Mouse (Mus musculus) CD4-positive, CD25-positive, alpha-beta regulatory T cell, adult 4 months (primary cell): ENCODE measurements around the gene Dtnbp1. TPM values are rescaled to one million over a fixed set of nuclear protein-coding genes. Genes with fewer than 3 reads are reported as not detected.

Experiments
- ATAC-seq: one replicate; pipeline ENCODE4 v1.8.0; 2017
- polyA plus RNA-seq, 2 experiments: library from polyadenylated mRNA; unstranded; fragments of 100-300 nt; shearing (Covaris generic); gene quantifications; one replicate each; pipeline ENCODE4 v1.2.1; 2017

Gene Dtnbp1
- polyA plus RNA-seq, 2 experiments from 2014 or later: 5.3 to 8.9 TPM

DNA sequence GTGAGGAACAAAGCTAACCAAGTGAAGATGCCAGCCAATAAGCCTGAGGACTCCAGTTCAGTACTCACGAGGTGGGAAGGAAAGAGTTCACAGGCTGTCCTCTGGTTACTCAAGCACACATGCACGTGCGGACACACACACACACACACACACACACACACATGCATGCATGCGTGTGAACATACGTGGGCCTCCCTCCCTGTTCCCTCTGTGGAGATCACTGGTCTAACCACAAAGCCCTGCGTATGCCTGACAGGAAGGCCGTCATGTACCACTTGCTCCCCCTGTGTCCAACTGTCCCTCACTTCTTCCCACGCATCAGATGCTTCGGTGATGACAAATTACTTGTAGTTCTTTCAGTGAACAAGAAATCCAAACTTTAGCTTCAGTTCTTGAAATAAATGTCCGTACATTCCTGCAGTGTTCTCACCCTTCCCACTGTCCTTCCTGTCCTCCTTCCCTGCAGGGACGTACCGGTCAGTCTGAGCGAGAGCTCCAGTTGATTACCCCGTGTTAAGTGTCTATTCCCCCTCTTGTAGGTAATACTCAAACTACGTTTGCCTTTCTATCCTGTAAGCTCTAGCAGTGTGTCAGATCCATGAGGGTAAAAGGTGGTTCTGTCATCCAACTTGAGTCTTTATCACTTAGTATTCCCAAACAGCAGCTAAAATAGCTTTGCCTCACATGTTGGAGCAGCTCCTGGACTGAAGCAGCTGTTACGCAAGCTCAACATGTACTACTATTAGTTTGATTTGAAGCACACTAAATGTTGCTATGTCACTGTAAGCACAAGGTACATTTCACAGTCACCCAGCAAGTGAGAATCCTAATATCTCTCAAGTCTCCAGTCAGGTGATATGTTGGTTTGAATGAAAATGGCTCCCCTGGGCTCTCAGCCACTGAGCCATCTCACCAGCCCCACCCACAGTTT, 53.4 kb downstream of the Dtnbp1 start:
- no peak for ATAC-seq

DNA sequence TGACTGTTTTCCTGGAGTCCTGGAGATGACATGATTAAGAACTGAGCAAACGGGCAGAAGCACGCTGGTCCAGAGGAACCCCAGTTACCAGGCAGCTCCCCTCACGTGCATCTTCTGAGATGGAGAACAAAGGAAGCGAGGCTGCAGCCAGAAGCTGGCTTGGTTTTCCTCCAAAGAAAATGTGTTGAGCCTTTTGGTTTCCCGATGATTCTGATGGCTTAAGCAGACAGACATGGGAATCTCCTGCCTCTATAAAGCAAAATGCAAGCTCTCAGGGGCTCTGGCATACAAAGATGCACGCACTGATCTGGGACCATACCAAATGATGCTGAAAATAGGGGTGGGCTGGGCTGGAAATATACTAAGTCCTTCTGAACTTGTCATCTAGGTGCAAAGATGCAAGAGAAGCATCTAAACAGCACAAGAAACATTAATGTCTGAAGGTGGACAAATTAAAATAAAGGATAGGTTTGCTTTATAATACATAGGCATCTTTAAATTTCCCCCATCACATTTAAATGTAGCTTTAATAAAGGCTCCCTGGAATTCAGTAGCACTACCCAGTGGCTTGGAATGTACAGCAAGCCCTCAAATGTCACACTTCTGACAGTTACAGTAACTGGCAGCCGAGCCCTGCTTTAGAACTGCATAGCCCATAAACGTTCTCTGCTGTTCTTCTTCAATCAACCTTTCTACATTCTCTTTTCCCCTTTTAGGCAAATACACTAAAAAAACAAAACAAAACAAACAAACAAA, 54.9 kb downstream of the Dtnbp1 start:
- no peak for ATAC-seq

DNA sequence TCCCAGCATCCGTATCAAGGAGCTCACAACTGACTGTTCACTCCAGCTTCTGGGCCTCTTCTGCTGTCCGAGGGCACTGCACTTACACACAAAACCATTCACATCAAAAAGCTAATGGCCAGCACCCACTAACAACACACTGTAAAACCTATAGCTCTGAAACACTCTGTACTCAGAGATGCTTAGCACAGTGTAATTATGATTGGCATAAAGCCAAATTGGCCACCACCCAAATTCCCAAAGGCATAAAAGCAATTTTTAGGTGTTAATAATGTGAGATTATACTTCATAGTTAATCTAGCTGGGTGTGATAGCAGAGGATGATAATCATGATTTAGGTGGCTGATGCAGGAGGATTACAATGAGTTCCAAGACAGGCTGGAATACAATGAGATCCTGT, 58.3 kb downstream of the Dtnbp1 start:
- no peak for ATAC-seq

DNA sequence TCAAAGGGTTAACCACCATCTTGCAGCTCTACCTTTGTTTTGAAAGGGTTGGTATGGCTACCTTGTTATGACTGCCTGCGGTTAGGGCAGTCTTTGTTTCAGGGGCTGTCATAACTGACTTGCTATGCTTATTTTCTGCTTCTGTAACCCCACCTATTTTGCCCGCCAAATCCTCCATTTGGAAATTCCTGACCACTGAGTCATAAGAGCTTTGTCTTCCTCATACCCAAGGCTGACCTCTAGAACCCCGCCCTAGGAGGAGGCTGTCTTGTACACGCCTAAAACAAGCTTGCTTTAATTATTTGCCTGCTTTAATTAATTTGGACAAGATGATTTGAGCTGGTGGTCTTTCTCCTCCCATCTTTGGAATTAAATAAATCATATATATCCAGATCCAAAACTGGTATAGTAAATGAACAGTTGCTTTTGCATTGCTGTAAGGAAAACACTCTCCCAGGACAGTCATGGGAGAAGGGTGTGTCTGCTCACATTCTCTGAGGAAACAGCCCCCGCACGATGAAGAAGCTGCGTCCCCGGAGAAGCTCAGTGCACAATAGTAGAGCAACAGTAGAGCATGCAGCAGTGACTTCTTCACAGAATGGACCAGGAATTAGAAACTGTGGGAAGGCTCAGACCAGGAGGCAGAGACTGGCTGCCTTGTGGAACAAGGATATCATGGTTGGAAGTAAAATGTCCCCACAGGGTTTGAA, 62.5 kb downstream of the Dtnbp1 start:
- no peak for ATAC-seq

GRCm38 (mm10) chr13:44937681-44938080, 64.3 kb downstream of the Dtnbp1 start:
- no peak for ATAC-seq

DNA sequence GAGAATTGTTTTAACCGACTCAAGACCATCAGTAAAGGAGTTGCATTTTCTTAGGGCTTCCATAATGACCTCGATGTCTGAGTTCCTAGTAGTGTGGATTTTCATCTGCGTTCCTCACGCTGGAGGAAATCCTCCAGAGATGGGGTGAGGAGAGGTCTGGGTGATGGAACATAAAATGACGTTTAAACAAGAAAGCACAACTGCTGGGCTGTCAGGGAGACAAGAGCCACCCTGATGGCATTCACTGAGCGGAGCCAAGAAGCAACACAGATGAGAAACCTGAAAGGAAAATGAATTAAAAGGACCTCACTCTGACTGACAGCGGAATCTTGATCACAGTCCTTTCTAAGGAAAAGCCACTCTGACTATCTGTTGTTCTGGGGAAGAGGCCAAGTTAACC, 68.4 kb downstream of the Dtnbp1 start:
- ATAC-seq: no peak

DNA sequence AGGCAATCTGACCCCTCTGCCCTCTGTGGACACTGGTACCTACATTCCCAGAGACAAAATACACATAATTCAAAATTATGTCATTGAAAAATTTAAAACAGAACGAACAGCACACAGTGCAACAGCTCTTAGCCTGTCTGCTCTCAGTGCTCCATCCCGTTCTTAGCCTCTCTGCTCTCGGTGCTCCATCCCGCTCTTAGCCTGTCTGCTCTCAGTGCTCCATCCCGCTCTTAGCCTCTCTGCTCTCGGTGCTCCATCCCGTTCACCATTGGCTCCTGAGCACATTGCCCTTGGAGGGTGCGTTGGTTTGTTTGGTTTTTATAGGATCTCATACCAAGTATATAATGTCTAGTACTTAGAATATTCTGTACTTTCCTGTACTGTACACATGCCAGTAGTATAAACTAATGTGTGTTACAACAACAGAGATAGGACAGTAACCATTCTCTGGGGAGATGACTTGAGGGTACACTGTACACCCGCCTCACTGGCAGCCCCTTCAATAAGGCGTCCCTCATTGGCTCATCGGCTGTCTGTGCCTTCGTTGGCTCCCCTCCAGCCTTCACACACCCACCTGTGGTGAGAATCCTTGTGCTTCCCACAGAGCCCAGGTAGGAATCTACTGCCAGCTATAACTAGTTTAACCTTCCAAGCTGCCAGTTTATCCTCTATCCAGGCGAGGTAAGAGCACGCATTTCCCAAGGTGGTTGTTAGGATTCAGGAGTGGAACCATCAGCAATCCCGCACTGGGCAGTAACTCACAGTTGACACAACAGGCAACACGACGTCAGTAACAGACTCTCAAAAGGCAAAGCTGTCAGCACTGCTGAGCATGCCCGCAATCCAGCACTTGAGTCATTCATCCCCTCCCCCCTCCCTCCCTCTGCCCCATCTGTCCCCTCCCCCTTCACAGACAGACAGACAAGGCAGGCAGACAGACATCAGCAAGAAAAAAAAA, 69.4 kb downstream of the Dtnbp1 start:
- no peak for ATAC-seq

- ATAC-seq: no peak
Measured at GRCm38 (mm10) chr13:44926311-44926710, 75.6 kb downstream of the Dtnbp1 start.

- ATAC-seq: no peak
Measured at GRCm38 (mm10) chr13:44925173-44925572, 76.8 kb downstream of the Dtnbp1 start.

DNA sequence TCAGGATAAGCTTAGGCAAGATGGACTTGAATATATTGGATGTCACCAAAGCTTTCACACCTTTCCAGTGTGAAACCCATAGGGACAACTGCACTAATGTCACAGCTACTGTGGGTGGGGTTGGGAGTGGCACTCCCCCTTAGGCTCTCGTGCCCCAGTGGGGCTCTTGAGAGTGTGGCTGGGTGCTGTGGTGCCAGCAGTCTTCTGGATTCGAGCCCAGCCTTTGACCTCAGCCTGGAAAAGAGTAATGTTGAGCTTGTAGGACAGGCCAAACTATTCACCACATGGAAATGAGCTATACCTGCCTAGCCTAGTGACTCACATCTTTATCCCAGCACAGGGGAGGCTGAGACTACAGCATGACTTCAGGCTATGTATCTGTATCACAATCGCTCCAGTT, 77.9 kb downstream of the Dtnbp1 start:
- no peak for ATAC-seq

GRCm38 (mm10) chr13:44921721-44922120, 80.2 kb downstream of the Dtnbp1 start:
- ATAC-seq: no peak

DNA sequence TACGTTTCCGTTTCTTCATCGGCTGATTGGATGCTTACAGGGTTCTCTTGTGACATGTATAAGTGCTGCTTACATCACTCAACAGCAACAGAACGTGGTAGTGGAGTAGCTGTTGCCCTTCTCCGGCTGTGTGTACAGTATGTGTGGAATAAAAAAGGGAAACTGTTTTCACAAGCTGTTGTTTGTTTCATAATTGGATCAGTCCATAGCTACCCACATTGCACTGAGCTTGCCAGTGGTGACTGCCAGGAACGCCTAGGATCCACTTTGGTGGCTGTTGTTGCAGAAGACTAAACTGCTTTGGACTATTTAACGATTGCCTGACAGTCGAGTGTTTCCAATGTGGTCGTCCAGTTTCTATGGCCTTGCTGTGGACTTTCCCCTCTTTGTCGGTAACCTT, 80.9 kb downstream of the Dtnbp1 start:
- ATAC-seq: no peak

DNA sequence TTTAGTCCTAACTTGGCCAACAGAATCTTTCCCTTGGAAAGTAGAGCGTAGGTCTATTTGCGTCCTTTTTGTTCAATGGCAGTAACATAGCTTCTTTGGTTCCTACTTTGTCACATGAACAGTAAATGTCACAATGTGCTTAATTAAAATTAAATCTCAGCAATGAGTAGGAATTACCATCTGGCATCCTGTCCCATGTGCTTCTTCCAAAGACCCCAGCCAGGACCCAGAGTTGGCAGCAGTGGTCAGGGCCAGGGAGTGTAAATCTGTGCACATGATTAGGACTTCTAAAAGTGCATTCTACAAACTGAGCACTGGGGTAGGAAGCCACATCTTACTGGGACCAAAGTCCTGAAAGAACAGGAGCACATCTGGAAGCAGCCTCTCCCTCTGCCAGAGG, 83.7 kb downstream of the Dtnbp1 start:
- ATAC-seq: no peak

- no peak for ATAC-seq
Measured at GRCm38 (mm10) chr13:44917202-44917601, 84.7 kb downstream of the Dtnbp1 start.

DNA sequence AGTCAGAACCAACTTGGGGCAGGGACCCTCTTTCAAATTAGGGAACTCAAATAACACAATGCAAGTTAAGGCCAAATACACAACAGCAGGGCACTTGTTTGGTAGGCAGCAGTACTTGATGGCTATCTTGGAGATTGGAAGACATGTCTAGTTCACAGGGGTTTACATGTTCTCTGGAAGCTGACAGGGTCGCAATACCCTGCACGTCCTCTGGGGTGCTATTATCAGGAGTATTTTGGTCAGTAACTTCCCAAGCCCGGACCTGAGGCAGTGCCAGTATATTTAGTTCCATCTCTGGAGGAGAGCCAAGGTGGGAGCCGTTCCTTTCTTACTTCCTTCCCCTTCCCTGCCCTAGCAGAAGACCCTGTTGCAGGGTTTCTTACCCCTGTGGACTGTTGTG, 86.0 kb downstream of the Dtnbp1 start:
- no peak for ATAC-seq

GRCm38 (mm10) chr13:44915382-44915781, 86.6 kb downstream of the Dtnbp1 start:
- ATAC-seq: no peak

DNA sequence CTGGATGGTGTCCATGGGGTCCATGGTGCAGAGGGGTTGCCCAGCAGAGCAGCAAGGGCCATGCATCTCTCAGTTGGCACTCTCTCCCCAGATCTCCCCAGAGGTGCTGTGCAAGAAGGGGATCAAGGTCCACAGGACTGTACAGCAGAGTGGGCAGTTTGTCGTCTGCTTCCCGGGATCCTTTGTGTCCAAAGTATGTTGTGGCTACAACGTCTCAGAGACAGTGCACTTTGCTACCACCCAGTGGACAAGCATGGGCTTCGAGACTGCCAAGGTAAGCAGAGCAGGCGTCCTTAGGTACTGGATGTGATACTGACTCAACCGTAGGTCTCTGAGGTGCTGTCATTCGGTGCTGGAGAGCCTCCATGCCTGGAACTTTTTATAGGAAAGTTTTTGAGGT, 88.4 kb downstream of the Dtnbp1 start:
- ATAC-seq: no peak

DNA sequence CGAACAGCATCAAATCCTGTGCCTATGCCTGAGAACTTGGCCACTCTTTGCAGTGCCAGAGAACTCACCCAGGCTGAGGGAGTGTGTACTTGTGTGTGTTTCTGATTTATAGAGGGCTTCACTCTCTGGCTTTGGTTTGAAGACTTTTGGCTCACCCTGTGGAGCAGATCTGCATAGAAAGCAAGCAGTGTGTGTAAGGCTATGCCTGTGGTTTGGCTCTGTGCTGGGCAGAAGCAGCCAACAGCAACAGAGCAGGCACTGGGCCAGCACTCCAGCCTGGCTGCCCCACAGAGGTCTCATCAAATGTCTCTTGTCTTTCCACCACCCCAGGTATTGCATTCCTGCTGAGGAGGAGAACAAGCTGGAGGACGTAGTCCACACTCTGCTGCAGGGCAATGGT, 89.1 kb downstream of the Dtnbp1 start:
- ATAC-seq: no peak

GRCm38 (mm10) chr13:44908790-44909189, 93.2 kb downstream of the Dtnbp1 start:
- no peak for ATAC-seq

DNA sequence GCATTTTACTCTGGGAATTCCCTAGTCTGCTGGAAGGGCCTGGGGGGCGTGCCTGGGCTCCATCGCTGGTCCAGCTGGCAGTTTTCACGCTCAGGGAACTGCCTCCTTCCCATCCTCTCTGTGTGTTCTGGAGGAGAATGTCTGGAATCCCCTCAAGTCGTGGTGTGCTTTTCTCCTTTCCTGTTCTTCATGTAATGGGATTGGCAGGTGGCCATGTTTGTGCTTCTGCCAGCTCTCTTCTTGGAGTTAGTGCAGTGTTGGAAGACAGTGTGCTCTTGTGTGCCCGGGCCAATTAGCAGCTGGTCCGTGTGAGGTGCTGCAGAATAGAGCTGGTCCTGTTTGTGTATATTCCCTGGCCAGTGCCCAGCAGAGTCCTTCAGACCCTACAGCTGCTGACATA, 94.2 kb downstream of the Dtnbp1 start:
- ATAC-seq: no peak

DNA sequence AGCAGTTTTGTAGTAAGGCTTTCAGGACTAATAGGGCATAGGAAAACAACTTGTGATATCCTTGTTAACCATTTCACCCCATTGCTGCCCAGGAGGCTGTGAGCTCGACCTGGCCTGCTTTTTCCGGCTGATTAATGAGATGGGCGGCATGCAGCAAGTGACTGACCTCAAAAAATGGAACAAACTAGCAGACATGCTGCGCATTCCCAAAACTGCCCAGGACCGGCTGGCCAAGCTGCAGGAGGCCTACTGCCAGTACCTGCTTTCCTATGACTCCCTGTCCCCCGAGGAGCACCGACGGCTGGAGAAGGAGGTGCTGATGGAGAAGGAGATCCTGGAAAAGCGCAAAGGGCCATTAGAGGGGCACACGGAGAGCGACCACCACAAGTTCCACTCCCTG, 95.8 kb downstream of the Dtnbp1 start:
- no peak for ATAC-seq

GRCm38 (mm10) chr13:44904271-44904670, 97.7 kb downstream of the Dtnbp1 start:
- no peak for ATAC-seq
